Mouse (Mus musculus) MEL (cell line): ENCODE results near the gene Scai. TPM values are rescaled to one million over a fixed set of nuclear protein-coding genes. Genes with fewer than 3 reads are reported as not detected.
A peak's percentile ranks its signal among the peaks of the same experiment; 100 is the strongest.

ENCODE experiments used
- DNase-seq: peaks from one replicate; pipeline ENCODE4 v3.0.0; 2011; ENCODE audit warnings: low read depth, low spot score
- H3K27ac ChIP-seq: 2 replicates; pipeline ENCODE4 v1.5.1; 2012; ENCODE audit warnings: low read depth, mild to moderate bottlenecking, control low read depth, low read length, moderate library complexity; ENCODE audit not compliant: control insufficient read depth
- H3K27me3 ChIP-seq, 2 experiments: fragments of 150-350 bp in 1 of 2; sonication (generic) in 1 of 2; 2 replicates each; pipeline ENCODE4 v1.6.1; 2012; ENCODE audit warnings: low read length in 2 of 2, mild to moderate bottlenecking in 2 of 2, improper control_type of control experiment in 1 of 2, moderate library complexity in 1 of 2; ENCODE audit not compliant: insufficient read depth in 2 of 2, control insufficient read depth in 1 of 2
- H3K36me3 ChIP-seq, 2 experiments: 2 replicates each; pipeline ENCODE4 v1.6.1; 2012 to 2014; ENCODE audit warnings: low read length in 2 of 2, improper control_type of control experiment in 1 of 2, inconsistent platforms in 1 of 2, mild to moderate bottlenecking in 1 of 2; ENCODE audit not compliant: insufficient read depth in 2 of 2, control insufficient read depth in 1 of 2
- H3K4me1 ChIP-seq, 2 experiments: fragments of 150-350 bp in 1 of 2; sonication (generic) in 1 of 2; 2 replicates each; pipeline ENCODE4 v1.6.1; 2012; ENCODE audit warnings: low read length in 2 of 2, improper control_type of control experiment in 1 of 2, mild to moderate bottlenecking in 1 of 2; ENCODE audit not compliant: insufficient read depth in 2 of 2, control insufficient read depth in 1 of 2
- H3K4me3 ChIP-seq, 2 experiments: fragments of 150-350 bp in 1 of 2; sonication (generic) in 1 of 2; 2 replicates each; pipeline ENCODE4 v1.5.1; 2012; ENCODE audit warnings: low read depth in 2 of 2, low read length in 2 of 2, mild to moderate bottlenecking in 2 of 2, moderate library complexity in 2 of 2, control low read depth in 1 of 2, improper control_type of control experiment in 1 of 2; ENCODE audit not compliant: control insufficient read depth in 1 of 2, insufficient read depth in 1 of 2
- H3K79me2 ChIP-seq: 2 replicates; pipeline ENCODE4 v1.6.1; 2012; ENCODE audit warnings: mild to moderate bottlenecking, low read length, moderate library complexity; ENCODE audit not compliant: control insufficient read depth, poor library complexity, insufficient read depth
- H3K9ac ChIP-seq: 2 replicates; pipeline ENCODE4 v1.6.1; 2012; ENCODE audit warnings: low read depth, mild to moderate bottlenecking, control low read depth, low read length, moderate library complexity; ENCODE audit not compliant: control insufficient read depth, poor library complexity, severe bottlenecking
- H3K9me3 ChIP-seq: fragments of 150-350 bp; sonication (generic); replicated peaks from 2 replicates; pipeline ENCODE4 v1.6.1; 2012; ENCODE audit warnings: mild to moderate bottlenecking, low read length, improper control_type of control experiment, moderate library complexity; ENCODE audit not compliant: insufficient read depth
- BHLHE40 ChIP-seq: IDR thresholded peaks from 2 replicates; pipeline ENCODE4 v1.6.1; 2012; ENCODE audit warnings: low read depth, mild to moderate bottlenecking, inconsistent platforms, low read length, improper control_type of control experiment, borderline replicate concordance
- CHD1 ChIP-seq: IDR thresholded peaks from 2 replicates; pipeline ENCODE4 v1.6.1; 2012; ENCODE audit warnings: low read depth, mild to moderate bottlenecking, inconsistent platforms, low read length, improper control_type of control experiment
- CHD2 ChIP-seq: IDR thresholded peaks from 2 replicates; pipeline ENCODE4 v1.6.1; 2011; ENCODE audit warnings: low read length, improper control_type of control experiment
- CTCF ChIP-seq, 3 experiments: IDR thresholded peaks in 2 of 3; conservative IDR thresholded peaks in 1 of 3; 2 replicates each; pipeline ENCODE4 v1.5.1; 2011 to 2012; ENCODE audit warnings: low read length in 3 of 3, low read depth in 2 of 3, mild to moderate bottlenecking in 2 of 3, improper control_type of control experiment in 1 of 3, inconsistent platforms in 1 of 3, mixed read lengths in 1 of 3, moderate library complexity in 1 of 3; ENCODE audit not compliant: control insufficient read depth in 1 of 3, insufficient read depth in 1 of 3, poor library complexity in 1 of 3, severe bottlenecking in 1 of 3
- E2F4 ChIP-seq: IDR thresholded peaks from 2 replicates; pipeline ENCODE4 v1.6.1; 2011; ENCODE audit warnings: low read depth, low read length, improper control_type of control experiment, borderline replicate concordance
- ELF1 ChIP-seq: IDR thresholded peaks from 2 replicates; pipeline ENCODE4 v1.6.1; 2014; ENCODE audit warnings: low read depth, mild to moderate bottlenecking, inconsistent platforms, low read length, improper control_type of control experiment, moderate library complexity
- EP300 ChIP-seq, 2 experiments: IDR thresholded peaks; 2 replicates each; pipeline ENCODE4 v1.6.1; 2011; ENCODE audit warnings: improper control_type of control experiment in 2 of 2, low read length in 2 of 2, low read depth in 1 of 2, mild to moderate bottlenecking in 1 of 2
- ETS1 ChIP-seq: IDR thresholded peaks from 2 replicates; pipeline ENCODE4 v1.6.1; 2012; ENCODE audit warnings: low read depth, mild to moderate bottlenecking, inconsistent platforms, low read length, improper control_type of control experiment, moderate library complexity
- GABPA ChIP-seq: IDR thresholded peaks from 2 replicates; pipeline ENCODE4 v1.6.1; 2012; ENCODE audit warnings: low read depth, mild to moderate bottlenecking, inconsistent platforms, low read length, improper control_type of control experiment, moderate library complexity
- GATA1 ChIP-seq: IDR thresholded peaks from 2 replicates; pipeline ENCODE4 v1.6.1; 2011; ENCODE audit warnings: low read depth, low read length, improper control_type of control experiment
- HCFC1 ChIP-seq: IDR thresholded peaks from 2 replicates; pipeline ENCODE4 v1.6.1; 2012; ENCODE audit warnings: low read depth, mild to moderate bottlenecking, inconsistent platforms, low read length, improper control_type of control experiment, moderate library complexity
- JUND ChIP-seq: IDR thresholded peaks from 2 replicates; pipeline ENCODE4 v1.6.1; 2011; ENCODE audit warnings: low read depth, mild to moderate bottlenecking, improper control_type of control experiment, low read length
- KAT2A ChIP-seq: conservative IDR thresholded peaks from 2 replicates; pipeline ENCODE4 v1.6.1; 2012; ENCODE audit warnings: low read depth, low read length, improper control_type of control experiment, inconsistent platforms
- MAFK ChIP-seq: IDR thresholded peaks from 2 replicates; pipeline ENCODE4 v1.6.1; 2011; ENCODE audit warnings: low read depth, mild to moderate bottlenecking, low read length, improper control_type of control experiment, borderline replicate concordance
- MAX ChIP-seq: IDR thresholded peaks from 2 replicates; pipeline ENCODE4 v1.6.1; 2011; ENCODE audit warnings: low read length, improper control_type of control experiment
- MAZ ChIP-seq: IDR thresholded peaks from 2 replicates; pipeline ENCODE4 v1.6.1; 2012; ENCODE audit warnings: low read depth, mild to moderate bottlenecking, inconsistent platforms, low read length, improper control_type of control experiment
- MXI1 ChIP-seq: IDR thresholded peaks from 2 replicates; pipeline ENCODE4 v1.6.1; 2011; ENCODE audit warnings: mild to moderate bottlenecking, low read depth, low read length, improper control_type of control experiment
- MYB ChIP-seq: IDR thresholded peaks from 2 replicates; pipeline ENCODE4 v1.6.1; 2011; ENCODE audit warnings: mild to moderate bottlenecking, low read depth, low read length, improper control_type of control experiment
- MYC ChIP-seq: IDR thresholded peaks from 2 replicates; pipeline ENCODE4 v1.6.1; 2011; ENCODE audit warnings: low read depth, mild to moderate bottlenecking, low read length, improper control_type of control experiment, moderate library complexity
- NELFE ChIP-seq: IDR thresholded peaks from 2 replicates; pipeline ENCODE4 v1.6.1; 2011; ENCODE audit warnings: low read depth, low read length, improper control_type of control experiment
- NRF1 ChIP-seq: IDR thresholded peaks from 2 replicates; pipeline ENCODE4 v1.6.1; 2014; ENCODE audit warnings: low read depth, mild to moderate bottlenecking, inconsistent platforms, low read length, improper control_type of control experiment, moderate library complexity; ENCODE audit not compliant: poor library complexity, insufficient read depth, severe bottlenecking
- POLR2A ChIP-seq, 2 experiments: IDR thresholded peaks; 2 replicates each; pipeline ENCODE4 v1.6.1; 2011 to 2012; ENCODE audit warnings: low read length in 2 of 2, mild to moderate bottlenecking in 2 of 2, control low read depth in 1 of 2, improper control_type of control experiment in 1 of 2, low read depth in 1 of 2, moderate library complexity in 1 of 2; ENCODE audit not compliant: control insufficient read depth in 1 of 2, insufficient read depth in 1 of 2, poor library complexity in 1 of 2
- POLR2AphosphoS2 ChIP-seq: IDR thresholded peaks from 2 replicates; pipeline ENCODE4 v1.6.1; 2011; ENCODE audit warnings: low read length, improper control_type of control experiment
- POLR2AphosphoS5 ChIP-seq: IDR thresholded peaks from 2 replicates; pipeline ENCODE4 v1.6.1; 2012; ENCODE audit warnings: low read depth, borderline replicate concordance, mild to moderate bottlenecking, inconsistent platforms, low read length, moderate library complexity, mixed read lengths
- RAD21 ChIP-seq: IDR thresholded peaks from 2 replicates; pipeline ENCODE4 v1.6.1; 2011; ENCODE audit warnings: mild to moderate bottlenecking, low read depth, low read length, improper control_type of control experiment
- RCOR1 ChIP-seq: IDR thresholded peaks from 2 replicates; pipeline ENCODE4 v1.6.1; 2012; ENCODE audit warnings: low read depth, mild to moderate bottlenecking, inconsistent platforms, low read length, improper control_type of control experiment
- SIN3A ChIP-seq: IDR thresholded peaks from 2 replicates; pipeline ENCODE4 v1.6.1; 2012; ENCODE audit warnings: low read length, improper control_type of control experiment, inconsistent platforms
- SMC3 ChIP-seq: IDR thresholded peaks from 2 replicates; pipeline ENCODE4 v1.6.1; 2011; ENCODE audit warnings: low read depth, low read length, improper control_type of control experiment
- TAL1 ChIP-seq: IDR thresholded peaks from 2 replicates; pipeline ENCODE4 v1.6.1; 2012; ENCODE audit warnings: mild to moderate bottlenecking, inconsistent platforms, low read length, moderate library complexity, mixed read lengths
- TBP ChIP-seq: IDR thresholded peaks from 2 replicates; pipeline ENCODE4 v1.8.0; 2011; ENCODE audit warnings: low read depth, low read length, improper control_type of control experiment
- TCF12 ChIP-seq: IDR thresholded peaks from 2 replicates; pipeline ENCODE4 v1.6.1; 2014; ENCODE audit warnings: low read depth, mild to moderate bottlenecking, inconsistent platforms, low read length, improper control_type of control experiment, moderate library complexity
- UBTF ChIP-seq: IDR thresholded peaks from 2 replicates; pipeline ENCODE4 v1.6.1; 2012; ENCODE audit warnings: low read depth, mild to moderate bottlenecking, inconsistent platforms, low read length, improper control_type of control experiment, moderate library complexity, borderline replicate concordance; ENCODE audit not compliant: insufficient read depth
- USF1 ChIP-seq: IDR thresholded peaks from 2 replicates; pipeline ENCODE4 v1.6.1; 2014; ENCODE audit warnings: low read depth, mild to moderate bottlenecking, inconsistent platforms, low read length, improper control_type of control experiment, moderate library complexity
- ZC3H11A ChIP-seq: IDR thresholded peaks from 2 replicates; pipeline ENCODE4 v1.6.1; 2012; ENCODE audit warnings: low read depth, mild to moderate bottlenecking, inconsistent platforms, low read length, improper control_type of control experiment
- ZKSCAN1 ChIP-seq: IDR thresholded peaks from 2 replicates; pipeline ENCODE4 v1.6.1; 2012; ENCODE audit warnings: low read depth, mild to moderate bottlenecking, inconsistent platforms, low read length, improper control_type of control experiment, moderate library complexity
- ZMIZ1 ChIP-seq: IDR thresholded peaks from 2 replicates; pipeline ENCODE4 v1.6.1; 2012; ENCODE audit warnings: low read depth, mild to moderate bottlenecking, inconsistent platforms, low read length, improper control_type of control experiment, moderate library complexity
- ZNF384 ChIP-seq: IDR thresholded peaks from 2 replicates; pipeline ENCODE4 v1.6.1; 2012; ENCODE audit warnings: low read depth, mild to moderate bottlenecking, inconsistent platforms, low read length, improper control_type of control experiment
- polyA plus RNA-seq, 2 experiments: library from polyadenylated mRNA; stranded (reverse) in 1 of 2; unstranded in 1 of 2; fragments of >175 nt in 1 of 2; fragments of >200 nt in 1 of 2; gene quantifications; 2 replicates each; pipeline versions ENCODE4 v1.2.1 to v1.2.4; 2012; ENCODE audit warnings: low replicate concordance in 2 of 2, low read depth in 1 of 2; ENCODE audit not compliant: insufficient read length in 2 of 2, insufficient read depth in 1 of 2, missing spikeins in 1 of 2
- total RNA-seq: library from RNA; depleted of rRNA; stranded (reverse); fragments of 300-350 nt; gene quantifications from 2 replicates; pipeline ENCODE4 v1.2.3, GENCODE M21; 2012

Scai gene
- total and polyA plus RNA-seq, 3 experiments = 1.8 to 4.6 TPM; not detected in 1

GRCm38 (mm10) chr2:39065400-39065987, 125.0 kb downstream of the Scai start, which contains the start of gene Golga1:
Golga1 (minus strand) TSS chr2:39065541.
- Histone ChIP-seq H3K4me3 (peak within 1 kb of the TSS; percentile 76 to 89), H3K27ac (peak within 1 kb of the TSS; percentile 80), H3K36me3 (peaks cover 2 to 4% of the 10 kb centered on the region in 2 experiments; a peak in 3 of 4 replicates), H3K4me1 (peaks cover 0 to 4% of the 10 kb centered on the region in 2 experiments; a peak in 2 of 4 replicates), H3K9ac (peak within 1 kb of the TSS; percentile 95), H3K79me2 (peaks cover 13% of the 10 kb centered on the region), H3K9me3 (no peaks in the 10 kb centered on the region), H3K27me3 (no peaks in the 10 kb centered on the region)
- DNase-seq = peak; percentile 96
- TF ChIP-seq UBTF (peak; percentile 79; the same call in 1 of the 2 replicates), GABPA (no peak), SIN3A (peak; percentile 79; the same call in 1 of the 2 replicates), RCOR1 (0 out of 2 replicates have a peak, but pooled peaks have one; percentile 8), RAD21 (no peak; the same call in 1 of the 2 replicates), USF1 (no peak), TBP (peak; percentile 28; the same call in 1 of the 2 replicates), NELFE (peak; percentile 97), ELF1 (peak; percentile 92), ZNF384 (no peak), ZMIZ1 (peak; percentile 76), POLR2AphosphoS2 (peak; percentile 93), HCFC1 (peak; percentile 95), MAX (peak; percentile 76), ETS1 (no peak), EP300 (IDR thresholded peaks at IDR 0.05; ENCODE audit: low read depth in 1 of 2, low read length in 2 of 2) (peak in 1 of 2 experiments; percentile 30; a peak in 1 of 4 replicates), TAL1 (no peak), TCF12 (peak; percentile 54), MAZ (peak; percentile 98), SMC3 (no peak), JUND (no peak), KAT2A (no peak; the same call in 1 of the 2 replicates), NRF1 (peak; percentile 99; the same call in 1 of the 2 replicates), MXI1 (peak; percentile 87), E2F4 (no peak), CTCF (IDR thresholded peaks at IDR 0.05 in 2 of 3, conservative IDR thresholded peaks at IDR 0.05 in 1 of 3; ENCODE audit: control insufficient read depth in 1 of 3, insufficient read depth in 1 of 3, low read depth in 2 of 3, low read length in 3 of 3, poor library complexity in 1 of 3, severe bottlenecking in 1 of 3) (no peak), GATA1 (no peak), ZKSCAN1 (no peak), CHD1 (0 out of 2 replicates have a peak, but pooled peaks have one; percentile 45), ZC3H11A (no peak), POLR2A (IDR thresholded peaks at IDR 0.05; ENCODE audit: control insufficient read depth in 1 of 2, insufficient read depth in 1 of 2, low read depth in 1 of 2, low read length in 2 of 2, poor library complexity in 1 of 2) (peak; percentile 92 to 96), CHD2 (no peak), MAFK (no peak), MYB (peak; percentile 90), POLR2AphosphoS5 (no peak), BHLHE40 (no peak), MYC (peak; percentile 45; the same call in 1 of the 2 replicates)
